Mouse (Mus musculus) hematopoietic stem cell, adult 5-6 weeks (primary cell): ENCODE measurements around the gene Kcnn4. TPM values are rescaled to one million over a fixed set of nuclear protein-coding genes. Genes with fewer than 3 reads are reported as not detected.

Experiments
- ATAC-seq, 2 experiments: fragments of 125-278 bp in 1 of 2; replicated peaks in 1 of 2; 2 replicates each; pipeline ENCODE4 v1.8.0; 2016 to 2017; ENCODE audit warnings: inconsistent platforms in 2 of 2, mild to moderate bottlenecking in 2 of 2, moderate number of reproducible peaks in 2 of 2, low read depth in 1 of 2, moderate TSS enrichment in 1 of 2; ENCODE audit not compliant: low FRiP score in 2 of 2, poor library complexity in 2 of 2, severe bottlenecking in 2 of 2, insufficient read depth in 1 of 2, low TSS enrichment in 1 of 2
- total RNA-seq: library from RNA; stranded (forward); fragments of 172-1452, 232-1000 nt; gene quantifications from 2 replicates; pipeline ENCODE4 v1.2.3, GENCODE M21; 2017

Gene Kcnn4
- total RNA-seq, 1 experiment from 2014 or later = 75.9 TPM

DNA sequence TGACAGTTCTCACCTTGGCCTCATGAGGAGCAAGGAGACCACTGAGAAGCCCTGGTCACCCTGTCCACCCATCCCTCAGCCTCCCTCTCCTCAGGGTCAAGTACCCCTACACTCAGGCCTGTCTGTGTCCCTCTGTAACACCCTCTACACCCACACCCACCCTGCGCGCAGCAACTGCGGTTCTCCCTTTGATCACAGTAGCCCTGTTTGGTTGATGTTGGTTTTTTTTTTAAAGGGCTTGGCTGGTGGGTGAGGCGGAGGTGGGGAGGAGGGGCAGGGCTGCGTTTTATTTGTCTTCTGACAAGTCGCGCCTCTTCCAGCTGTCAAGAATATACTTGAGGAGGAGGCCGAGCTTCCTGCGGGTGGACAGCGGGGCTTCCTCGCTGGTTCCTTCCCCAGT is 61.6 kb downstream of the Kcnn4 start:
- ATAC-seq = no peak

DNA sequence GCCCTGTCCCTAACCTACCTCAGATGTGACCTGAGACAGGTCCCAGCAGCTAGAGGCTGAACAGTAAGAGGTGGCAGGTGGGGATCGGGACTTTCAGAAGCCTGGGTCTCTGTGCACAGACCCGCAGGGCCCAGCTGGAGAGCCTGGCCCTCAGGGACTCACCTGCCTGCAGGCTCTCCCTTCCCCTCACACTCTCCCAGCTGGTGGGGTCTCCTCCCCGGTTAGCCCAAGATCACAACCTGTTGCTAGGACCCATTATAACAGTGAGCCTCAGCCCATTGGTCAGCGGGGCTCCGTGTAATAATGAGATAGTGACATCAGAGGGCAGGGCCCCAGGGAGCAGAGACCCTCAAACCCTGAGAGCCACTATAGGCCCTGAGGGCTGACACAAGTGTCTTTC is 65.2 kb downstream of the Kcnn4 start:
- ATAC-seq = no peak

Other genes starting within 250 kb of the Kcnn4 start
- gene Zfp235, start 236.1 kb upstream of the Kcnn4 start, total RNA-seq = 10.6 and 19.4 TPM in 2 replicates
- 2.7 and 2.8 TPM in 2 replicates for gene Zfp114, start 195.2 kb upstream of the Kcnn4 start, total RNA-seq
- gene Zfp111, start 158.8 kb upstream of the Kcnn4 start, total RNA-seq = 13.8 and 15.4 TPM in 2 replicates
- gene Zfp109, start 132.7 kb upstream of the Kcnn4 start, total RNA-seq = 10.6 and 12.9 TPM in 2 replicates
- 2.0 and 4.6 TPM in 2 replicates for gene Zfp108, start 115.5 kb upstream of the Kcnn4 start, total RNA-seq
- gene Zfp93, start 99.8 kb upstream of the Kcnn4 start, total RNA-seq = 5.1 and 9.1 TPM in 2 replicates
- 23.2 and 24.6 TPM in 2 replicates for gene Zfp61, start 69.0 kb upstream of the Kcnn4 start, total RNA-seq
- gene Zfp94, start 53.6 kb upstream of the Kcnn4 start, total RNA-seq = 5.5 and 6.5 TPM in 2 replicates
- gene Tescl, start 36.3 kb upstream of the Kcnn4 start, total RNA-seq = not detected in 2 replicates
- gene Lypd5, start 21.1 kb upstream of the Kcnn4 start, total RNA-seq = not detected in 2 replicates
- 15.6 and 21.3 TPM in 2 replicates for gene Smg9, start 29.4 kb downstream of the Kcnn4 start, total RNA-seq
- not detected in 2 replicates for gene Irgc1, start 82.0 kb downstream of the Kcnn4 start, total RNA-seq
- gene Plaur, start 92.2 kb downstream of the Kcnn4 start, total RNA-seq = 37.1 and 53.2 TPM in 2 replicates
- 0.35 TPM in 1 of 2 replicates, not detected in the other for gene Cadm4, start 111.8 kb downstream of the Kcnn4 start, total RNA-seq
- gene Zfp428, start 136.7 kb downstream of the Kcnn4 start, total RNA-seq = 1.1 and 5.1 TPM in 2 replicates
- not detected in 2 replicates for gene AC161166.1, start 142.2 kb downstream of the Kcnn4 start, total RNA-seq
- 6.8 and 8.0 TPM in 2 replicates for gene Irgq, start 160.4 kb downstream of the Kcnn4 start, total RNA-seq
- not detected in 2 replicates for gene Pinlyp, start 175.9 kb downstream of the Kcnn4 start, total RNA-seq
- 42.9 and 43.3 TPM in 2 replicates for gene Xrcc1, start 176.0 kb downstream of the Kcnn4 start, total RNA-seq
- gene Ethe1, start 217.3 kb downstream of the Kcnn4 start, total RNA-seq = 14.2 and 16.4 TPM in 2 replicates
- gene Zfp575, start 217.4 kb downstream of the Kcnn4 start, total RNA-seq = not detected in 2 replicates
- gene Phldb3, start 240.5 kb downstream of the Kcnn4 start, total RNA-seq = 13.9 and 17.5 TPM in 2 replicates